Mouse (Mus musculus): ENCODE measurements around the gene Zkscan16.

DNA sequence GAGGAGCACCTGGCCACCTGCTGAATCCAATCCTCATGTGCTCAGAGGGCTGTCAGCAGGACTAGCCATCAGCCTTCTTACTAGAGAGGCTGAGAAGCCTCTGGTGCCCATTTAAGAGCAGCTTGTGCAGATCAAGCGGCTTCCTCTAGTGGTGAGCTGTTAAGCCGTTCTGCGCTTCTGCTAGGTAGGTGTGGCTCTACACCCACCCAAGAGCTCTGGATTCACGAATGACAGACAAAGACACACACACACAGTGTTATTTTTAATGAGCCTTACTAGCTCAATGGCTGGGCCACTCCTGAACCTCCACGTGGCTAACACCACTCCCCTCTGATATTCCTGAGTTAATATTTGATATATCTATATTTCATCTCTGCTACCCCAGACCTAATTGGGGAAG is 17.8 kb upstream of the Zkscan16 start:
- TF ChIP-seq POLR2A (IDR thresholded peaks at IDR 0.05; ENCODE audit: low read depth, low read length), result no peak
- TF ChIP-seq EP300 (IDR thresholded peaks at IDR 0.05; ENCODE audit: low read length), result no peak
- TF ChIP-seq NELFE (IDR thresholded peaks at IDR 0.05; ENCODE audit: low read depth, low read length), result no peak
- TF ChIP-seq USF1 (IDR thresholded peaks at IDR 0.05; ENCODE audit: low read depth, low read length), result no peak
